In genomic region chr7:134408641-134409040, GRCm38 (mm10) we compare ENCODE assay signal across 10 mouse cellular contexts. TPM values are rescaled to one million over a fixed set of nuclear protein-coding genes. Genes with fewer than 3 reads are reported as not detected.
DNase-seq lines count a peak whose midpoint lies in the region.
"Had no signal": no experiment of that assay in that cellular context is flagged by ENCODE, and none has a peak within 500 bp of the region (broad histone marks: within the 10 kb centered on the region; RNA-seq: fewer than 3 reads in every experiment).

No protein-coding gene starts in this region.

- peak; percentile 22 for DNase-seq in heart, postnatal 4 days
- no peak for DNase-seq in heart, adult 8-10 months (ENCODE audit: low spot score)
- DNase-seq in testis, postnatal 10 days (ENCODE audit: low spot score): peak; percentile 46
- DNase-seq in testis, postnatal 14 days (ENCODE audit: low spot score): no peak
- peak; percentile 41 to 74 for DNase-seq in kidney, adult 8-10 months
- DNase-seq in thymus, postnatal 36 days: no peak
- DNase-seq in urinary bladder, postnatal 14 days (ENCODE audit: low spot score): no peak
- no peak for DNase-seq in neural tube, embryonic 10.5 days (ENCODE audit: extremely low spot score, low spot score)
- DNase-seq: gastrocnemius, postnatal 36 days; lung, postnatal 10 days had no signal

RNA-seq across cellular contexts. Expression of gene D7Ertd443e, which starts 23.2 kb away (rescaled TPM):
- total RNA-seq in heart, postnatal 4 days (2021): 1 to 10 TPM; 3.2 to 4.4 TPM
- 1 to 10 TPM; 6.7 to 9.5 (median 7.6) TPM for total RNA-seq in heart, adult 8-10 months (2022)
- total RNA-seq: gastrocnemius, postnatal 36 days had no signal

Comparison
In these comparisons a context has a peak if more than half of its experiments do, and no peak if none do; other contexts are left out.
1. DNase-seq: peak in heart, postnatal 4 days (single experiment), testis, postnatal 10 days (single experiment) and kidney, adult 8-10 months (2 of 2); none in heart, adult 8-10 months (single experiment), testis, postnatal 14 days (single experiment), thymus, postnatal 36 days (0 of 2), urinary bladder, postnatal 14 days (single experiment) and neural tube, embryonic 10.5 days (single experiment).